Mouse (Mus musculus) kidney, embryonic 14.5 days (tissue): ENCODE measurements at regions not wholly inside any gene's neighbourhood (a gene's known extent, or its start where the extent isn't known, plus 50 kb on each side); places are given as distances from the start of the nearest gene placed in this dataset.

Experiments used
- ATAC-seq: fragments of 200-750 bp; cut with Nextera tagmentation; 2 replicates; pipeline ENCODE4 v1.8.0; 2017; ENCODE audit warnings: moderate number of reproducible peaks, mild to moderate bottlenecking, moderate TSS enrichment, moderate library complexity; ENCODE audit not compliant: low FRiP score, low TSS enrichment
- H3K27ac ChIP-seq: fragments of 300-500 bp; sonication (generic); 2 replicates; pipeline ENCODE4 v1.5.1; 2014; ENCODE audit warnings: low read depth, mild to moderate bottlenecking, low read length, moderate library complexity, mixed read lengths
- H3K27me3 ChIP-seq: fragments of 300-500 bp; sonication (generic); 2 replicates; pipeline ENCODE4 v1.6.1; 2014; ENCODE audit warnings: mild to moderate bottlenecking, low read length; ENCODE audit not compliant: control insufficient read depth, insufficient read depth
- H3K36me3 ChIP-seq: fragments of 300-500 bp; sonication (generic); 2 replicates; pipeline ENCODE4 v1.6.1; 2014; ENCODE audit warnings: low read length, mixed read lengths; ENCODE audit not compliant: control insufficient read depth, insufficient read depth
- H3K4me1 ChIP-seq: fragments of 300-500 bp; sonication (generic); 2 replicates; pipeline ENCODE4 v1.6.1; 2014; ENCODE audit warnings: low read length, mixed read lengths; ENCODE audit not compliant: control insufficient read depth, insufficient read depth
- H3K4me2 ChIP-seq: fragments of 300-500 bp; sonication (generic); replicated peaks from 2 replicates; pipeline ENCODE4 v1.6.1; 2014; ENCODE audit warnings: low read depth, mild to moderate bottlenecking, low read length
- H3K4me3 ChIP-seq: fragments of 300-500 bp; sonication (generic); 2 replicates; pipeline ENCODE4 v1.5.1; 2014; ENCODE audit warnings: mild to moderate bottlenecking, low read length
- H3K9ac ChIP-seq: fragments of 300-500 bp; sonication (generic); 2 replicates; pipeline ENCODE4 v1.6.1; 2014; ENCODE audit warnings: low read depth, mild to moderate bottlenecking, low read length, moderate library complexity
- H3K9me3 ChIP-seq: fragments of 300-500 bp; sonication (generic); 2 replicates; pipeline ENCODE4 v1.6.1; 2016; ENCODE audit warnings: low read length; ENCODE audit not compliant: control insufficient read depth
- WGBS: fragments of 180-500 bp; shearing (Covaris S2); extraction: QIAGEN DNeasy Blood & Tissue Kit; methylation state at CpG from one replicate; pipeline ENCODE4 v1.1.7; 2014; 5-methylcytosine and 5-hydroxymethylcytosine counted together

- Histone ChIP-seq H3K27ac (no peak overlapping the region), H3K4me1 (no peaks in the 10 kb centered on the region), H3K36me3 (no peaks in the 10 kb centered on the region), H3K27me3 (no peaks in the 10 kb centered on the region), H3K4me3 (no peak overlapping the region), H3K4me2 (no peak overlapping the region), H3K9ac (no peak overlapping the region), H3K9me3 (no peaks in the 10 kb centered on the region)
- ATAC-seq: no peak
- WGBS: 82% methylated on average over 3 of the region's 3 CpGs
These were observed 473.6 kb upstream of the A830018L16Rik start for GRCm38 (mm10) chr1:10940326-10940725.

- no peak overlapping the region for H3K9ac ChIP-seq
- 54% methylated on average over 4 of the region's 4 CpGs for WGBS
- no peak for ATAC-seq
- no peaks in the 10 kb centered on the region for H3K9me3 ChIP-seq
- H3K4me1 ChIP-seq: no peaks in the 10 kb centered on the region
- no peak overlapping the region for H3K4me2 ChIP-seq
- no peak overlapping the region for H3K27ac ChIP-seq
- no peaks in the 10 kb centered on the region for H3K27me3 ChIP-seq
- no peaks in the 10 kb centered on the region for H3K36me3 ChIP-seq
- no peak overlapping the region for H3K4me3 ChIP-seq
These were observed 470.9 kb upstream of the A830018L16Rik start for GRCm38 (mm10) chr1:10942979-10943378.
